Mouse (Mus musculus): ENCODE data around the gene Exosc5. TPM values are rescaled to one million over a fixed set of nuclear protein-coding genes. Genes with fewer than 3 reads are reported as not detected.
A peak's percentile ranks its signal among the peaks of the same experiment; 100 is the strongest.

The Exosc5 gene
- polyA plus RNA-seq, 1 experiment = 66.2 TPM

- no peak for DNase-seq (ENCODE audit: low read depth)
Observed at GRCm38 (mm10) chr7:25636373-25636772, 22.6 kb upstream of the Exosc5 start.

GRCm38 (mm10) chr7:25637099-25637498 is 21.9 kb upstream of the Exosc5 start:
- no peak for DNase-seq (ENCODE audit: low read depth)

GRCm38 (mm10) chr7:25639754-25640153 is 19.2 kb upstream of the Exosc5 start:
- no peak for DNase-seq (ENCODE audit: low read depth)

- DNase-seq (ENCODE audit: low read depth) = no peak
Observed at GRCm38 (mm10) chr7:25644136-25644535, 14.8 kb upstream of the Exosc5 start.

GRCm38 (mm10) chr7:25644631-25645030 is 14.3 kb upstream of the Exosc5 start:
- no peak for DNase-seq (ENCODE audit: low read depth)

GRCm38 (mm10) chr7:25645074-25645473 is 13.9 kb upstream of the Exosc5 start:
- peak; percentile 95 for DNase-seq (ENCODE audit: low read depth)

- no peak for DNase-seq (ENCODE audit: low read depth)
Observed at GRCm38 (mm10) chr7:25647574-25648123, 11.3 kb upstream of the Exosc5 start.

- DNase-seq (ENCODE audit: low read depth) = peak; percentile 91
Observed at GRCm38 (mm10) chr7:25649839-25650238, 9.1 kb upstream of the Exosc5 start.

GRCm38 (mm10) chr7:25651281-25651680 is 7.7 kb upstream of the Exosc5 start:
- no peak for DNase-seq (ENCODE audit: low read depth)

GRCm38 (mm10) chr7:25652244-25652759 is 6.7 kb upstream of the Exosc5 start:
- no peak for DNase-seq (ENCODE audit: low read depth)

- no peak for DNase-seq (ENCODE audit: low read depth)
Observed at GRCm38 (mm10) chr7:25655601-25656428, 3.1 kb upstream of the Exosc5 start.

- DNase-seq (ENCODE audit: low read depth) = no peak
Observed at GRCm38 (mm10) chr7:25657785-25658184, 1.2 kb upstream of the Exosc5 start.

- DNase-seq (ENCODE audit: low read depth) = no peak
Observed at GRCm38 (mm10) chr7:25666381-25666780, 7.4 kb downstream of the Exosc5 start.

- DNase-seq (ENCODE audit: low read depth) = no peak
Observed at GRCm38 (mm10) chr7:25669158-25669557, 10.2 kb downstream of the Exosc5 start.

GRCm38 (mm10) chr7:25669631-25670030 is 10.7 kb downstream of the Exosc5 start:
- DNase-seq (ENCODE audit: low read depth) = no peak

- DNase-seq (ENCODE audit: low read depth) = no peak
Observed at GRCm38 (mm10) chr7:25670096-25670495, 11.1 kb downstream of the Exosc5 start.

- no peak for DNase-seq (ENCODE audit: low read depth)
Observed at GRCm38 (mm10) chr7:25671686-25672085, 12.7 kb downstream of the Exosc5 start.

GRCm38 (mm10) chr7:25672442-25672841 is 13.5 kb downstream of the Exosc5 start:
- DNase-seq (ENCODE audit: low read depth) = no peak

- DNase-seq (ENCODE audit: low read depth) = no peak
Observed at GRCm38 (mm10) chr7:25674297-25674696, 15.3 kb downstream of the Exosc5 start.

- DNase-seq (ENCODE audit: low read depth) = no peak
Observed at GRCm38 (mm10) chr7:25674719-25675300, 15.8 kb downstream of the Exosc5 start, which contains the start of gene Tmem91. Tmem91 (minus strand) TSS chr7:25675166.

GRCm38 (mm10) chr7:25675405-25675804 is 16.4 kb downstream of the Exosc5 start:
- no peak for DNase-seq (ENCODE audit: low read depth)

GRCm38 (mm10) chr7:25676085-25676781 is 17.3 kb downstream of the Exosc5 start:
- DNase-seq (ENCODE audit: low read depth) = no peak
